Mouse (Mus musculus) CH12.LX (cell line): ENCODE measurements around the gene Arid4b.

Experiments
- CTCF ChIP-seq, 2 experiments: IDR thresholded peaks in 1 of 2; conservative IDR thresholded peaks in 1 of 2; 2 replicates each; pipeline ENCODE4 v1.5.1; 2011 to 2012; ENCODE audit warnings: low read depth in 2 of 2, low read length in 2 of 2, improper control_type of control experiment in 1 of 2, inconsistent platforms in 1 of 2, mild to moderate bottlenecking in 1 of 2, moderate library complexity in 1 of 2
- E2F4 ChIP-seq: IDR thresholded peaks from 2 replicates; pipeline ENCODE4 v1.6.1; 2011; ENCODE audit warnings: low read depth, low read length, improper control_type of control experiment; ENCODE audit not compliant: insufficient replicate concordance
- EP300 ChIP-seq: IDR thresholded peaks from 2 replicates; pipeline ENCODE4 v1.6.1; 2011; ENCODE audit warnings: low read length, improper control_type of control experiment
- MEF2A ChIP-seq: IDR thresholded peaks from 2 replicates; pipeline ENCODE4 v1.6.1; 2014; ENCODE audit warnings: low read depth, mild to moderate bottlenecking, inconsistent platforms, low read length, improper control_type of control experiment, borderline replicate concordance
- MXI1 ChIP-seq: IDR thresholded peaks from 2 replicates; pipeline ENCODE4 v1.6.1; 2011; ENCODE audit warnings: mild to moderate bottlenecking, low read depth, low read length, improper control_type of control experiment
- POLR2A ChIP-seq: IDR thresholded peaks from 2 replicates; pipeline ENCODE4 v1.6.1; 2011; ENCODE audit warnings: low read depth, mild to moderate bottlenecking, improper control_type of control experiment, low read length
- POLR2AphosphoS2 ChIP-seq: IDR thresholded peaks from 2 replicates; pipeline ENCODE4 v1.6.1; 2011; ENCODE audit warnings: low read depth, low read length, improper control_type of control experiment
- TCF12 ChIP-seq: IDR thresholded peaks from 2 replicates; pipeline ENCODE4 v1.6.1; 2014; ENCODE audit warnings: low read depth, mild to moderate bottlenecking, inconsistent platforms, low read length, improper control_type of control experiment
- USF1 ChIP-seq: IDR thresholded peaks from 2 replicates; pipeline ENCODE4 v1.6.1; 2014; ENCODE audit warnings: low read depth, mild to moderate bottlenecking, inconsistent platforms, low read length, improper control_type of control experiment
- ZMIZ1 ChIP-seq: IDR thresholded peaks from 2 replicates; pipeline ENCODE4 v1.6.1; 2012; ENCODE audit warnings: low read depth, mild to moderate bottlenecking, inconsistent platforms, low read length, improper control_type of control experiment

DNA sequence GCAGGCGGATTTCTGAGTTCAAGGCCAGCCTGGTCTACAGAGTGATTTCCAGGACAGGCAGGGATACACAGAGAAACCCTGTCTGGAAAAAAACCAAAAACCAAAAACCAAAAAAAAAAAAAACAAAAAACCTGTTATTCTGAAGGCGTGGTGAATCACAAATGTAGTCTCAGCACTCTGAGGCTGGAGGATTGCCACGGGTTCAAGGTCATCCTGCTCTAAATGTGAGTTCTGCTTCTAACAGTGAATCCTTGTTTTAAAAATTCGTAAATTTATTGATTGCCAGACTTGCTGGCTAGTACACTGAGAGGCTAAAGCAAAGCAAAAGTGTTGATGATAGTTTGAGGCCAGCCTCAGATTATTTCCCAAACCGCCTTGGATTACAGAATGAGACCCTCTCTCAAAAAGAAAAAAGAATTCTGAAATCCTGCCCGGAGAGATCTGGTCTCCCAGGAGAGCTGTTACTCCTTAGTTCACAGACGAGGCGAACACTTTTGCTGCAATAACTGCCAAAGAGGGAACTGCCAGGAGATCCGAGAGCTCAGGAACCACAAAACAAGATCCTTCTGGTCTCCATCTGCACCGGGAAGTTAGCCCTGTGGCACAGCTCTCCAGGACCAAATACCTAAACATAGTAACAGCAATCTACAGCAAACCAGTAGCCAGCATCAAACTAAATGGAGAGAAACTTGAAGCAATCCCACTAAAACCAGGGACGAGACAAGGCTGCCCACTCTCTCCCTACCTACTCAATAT, 27.0 kb upstream of the Arid4b start:
- TF ChIP-seq TCF12 (no peak), POLR2A (no peak), USF1 (no peak), E2F4 (no peak), ZMIZ1 (no peak), CTCF (conservative IDR thresholded peaks at IDR 0.05 in 1 of 2, IDR thresholded peaks at IDR 0.05 in 1 of 2; ENCODE audit: low read depth in 2 of 2, low read length in 2 of 2) (no peak), MEF2A (no peak), MXI1 (no peak), EP300 (no peak), POLR2AphosphoS2 (no peak)
